Mouse (Mus musculus): Measurements from ENCODE around the gene Kctd17. TPM values are rescaled to one million over a fixed set of nuclear protein-coding genes. Genes with fewer than 3 reads are reported as not detected.

Gene Kctd17
- polyA plus RNA-seq, 1 experiment, result 52.9 TPM

DNA sequence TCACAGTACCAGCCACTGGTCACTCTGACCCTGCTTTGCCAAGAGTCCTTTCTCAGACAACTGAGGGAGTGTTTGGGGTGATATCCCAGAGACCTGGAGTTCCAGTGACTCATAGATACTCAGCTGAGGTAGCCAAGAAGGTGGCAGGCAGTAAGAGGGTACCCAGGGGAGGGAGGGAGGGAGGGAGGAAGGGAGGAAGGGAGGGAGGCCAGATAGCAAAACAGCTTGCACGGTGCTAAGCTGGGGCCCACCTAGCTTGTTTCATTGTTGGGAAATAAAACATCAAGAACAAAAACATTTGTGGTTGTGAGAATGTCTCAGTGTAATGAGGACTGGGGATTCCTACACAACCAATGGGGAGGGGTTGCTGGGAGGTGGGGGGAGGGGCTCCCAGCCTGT is 14.6 kb upstream of the Kctd17 start:
- TF ChIP-seq CTCF (IDR thresholded peaks at IDR 0.05; ENCODE audit: extremely low read depth, insufficient read length, insufficient replicate concordance, low read depth, low read length) (no peak), POLR2A (IDR thresholded peaks at IDR 0.05; ENCODE audit: low read depth, low read length) (no peak)
- WGBS, result 81% methylated on average over 1 of the region's 1 CpGs

DNA sequence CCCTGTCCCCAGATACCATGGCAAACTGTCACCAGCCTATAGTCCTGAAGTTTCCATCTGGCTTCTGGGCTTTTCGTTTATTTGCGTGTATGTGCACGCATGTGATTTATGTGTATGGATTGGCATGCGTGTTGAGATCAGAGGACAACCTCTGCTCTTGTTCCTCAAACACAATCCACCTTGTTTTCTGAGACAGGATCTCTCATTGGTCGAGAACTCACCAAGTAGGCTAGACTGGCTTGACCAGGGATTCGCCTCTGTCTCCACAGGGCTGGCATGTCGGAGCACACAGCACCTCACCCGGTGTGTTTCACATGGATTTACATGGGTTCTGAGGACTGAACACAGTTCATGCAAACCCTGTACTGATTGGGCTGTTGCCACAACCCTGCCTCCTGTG is 14.2 kb upstream of the Kctd17 start:
- 95% methylated on average over 8 of the region's 8 CpGs for WGBS
- H3K36me3 ChIP-seq (ENCODE audit: control insufficient read depth, insufficient read depth, low read length), result no peaks in the 10 kb centered on the region
- peaks cover 8% of the 10 kb centered on the region; the same call in 1 of the 2 replicates for H3K27me3 ChIP-seq (ENCODE audit: control insufficient read depth, insufficient read depth, low read length)
- no peak overlapping the region for H3K4me3 ChIP-seq (ENCODE audit: low read depth, low read length)
- H3K4me1 ChIP-seq (ENCODE audit: control insufficient read depth, insufficient read depth, insufficient read length, low read length), result peaks cover 21% of the 10 kb centered on the region
- TF ChIP-seq POLR2A (IDR thresholded peaks at IDR 0.05; ENCODE audit: low read depth, low read length), result no peak
- TF ChIP-seq CTCF (IDR thresholded peaks at IDR 0.05; ENCODE audit: extremely low read depth, insufficient read length, insufficient replicate concordance, low read depth, low read length), result no peak
- H3K27ac ChIP-seq (ENCODE audit: insufficient read depth, low read depth, low read length), result no peak overlapping the region

More for the DNA sequence above, 14.6 kb upstream of the Kctd17 start:
- H3K4me1 ChIP-seq (ENCODE audit: control insufficient read depth, insufficient read depth, insufficient read length, low read length), result peaks cover 25% of the 10 kb centered on the region
- no peak overlapping the region for H3K27ac ChIP-seq (ENCODE audit: insufficient read depth, low read depth, low read length)
- H3K4me3 ChIP-seq (ENCODE audit: low read depth, low read length), result no peak overlapping the region
- H3K27me3 ChIP-seq (ENCODE audit: control insufficient read depth, insufficient read depth, low read length), result peaks cover 4% of the 10 kb centered on the region; the same call in 1 of the 2 replicates
- no peaks in the 10 kb centered on the region for H3K36me3 ChIP-seq (ENCODE audit: control insufficient read depth, insufficient read depth, low read length)

DNA sequence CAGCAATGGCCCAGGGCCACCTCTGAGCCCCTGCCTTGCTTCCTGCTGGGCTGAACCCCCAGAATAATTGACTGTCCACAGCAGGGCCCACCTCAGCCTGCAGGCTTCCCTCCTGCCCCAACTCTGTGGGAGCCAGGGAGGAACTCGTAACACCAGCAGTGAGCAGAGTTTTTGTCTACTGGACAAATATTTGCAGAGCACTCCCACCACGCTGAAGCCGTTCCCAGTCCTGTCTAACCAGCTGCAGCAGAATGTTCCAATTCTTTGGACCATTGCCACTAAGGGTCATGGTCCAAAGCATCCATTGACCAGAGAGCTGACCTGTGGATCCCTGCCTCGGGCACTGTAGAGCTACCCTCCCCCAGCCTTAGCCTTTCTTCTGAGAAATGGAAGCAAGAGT is 11.4 kb upstream of the Kctd17 start:
- H3K36me3 ChIP-seq (ENCODE audit: control insufficient read depth, insufficient read depth, low read length), result no peaks in the 10 kb centered on the region
- WGBS, result 18% methylated on average over 4 of the region's 4 CpGs
- no peak overlapping the region for H3K4me3 ChIP-seq (ENCODE audit: low read depth, low read length)
- peaks cover 20% of the 10 kb centered on the region for H3K27me3 ChIP-seq (ENCODE audit: control insufficient read depth, insufficient read depth, low read length)
- H3K4me1 ChIP-seq (ENCODE audit: control insufficient read depth, insufficient read depth, insufficient read length, low read length), result peaks cover 9% of the 10 kb centered on the region; the same call in 1 of the 2 replicates
- H3K27ac ChIP-seq (ENCODE audit: insufficient read depth, low read depth, low read length), result no peak overlapping the region
- no peak for TF ChIP-seq POLR2A (IDR thresholded peaks at IDR 0.05; ENCODE audit: low read depth, low read length)
- no peak for TF ChIP-seq CTCF (IDR thresholded peaks at IDR 0.05; ENCODE audit: extremely low read depth, insufficient read length, insufficient replicate concordance, low read depth, low read length)

DNA sequence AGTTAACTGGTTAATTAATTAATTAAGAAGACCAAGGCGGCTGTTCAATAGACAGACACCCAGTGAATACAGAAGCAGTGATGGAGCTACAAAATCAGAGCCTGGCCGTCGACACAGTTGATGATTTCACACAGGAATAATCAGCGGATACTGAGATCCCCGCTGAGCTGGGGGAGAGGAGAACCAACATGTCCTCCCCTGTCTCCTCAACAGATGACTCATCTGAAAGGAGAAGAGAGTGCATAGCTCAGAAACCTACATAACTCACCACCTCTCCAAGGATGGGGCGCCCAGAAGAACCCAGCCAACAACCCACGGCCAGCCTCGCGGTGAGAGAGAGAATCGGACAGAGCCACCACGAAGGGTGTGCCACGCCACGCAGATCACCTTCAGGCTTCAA is 8.0 kb upstream of the Kctd17 start:
- H3K27ac ChIP-seq (ENCODE audit: insufficient read depth, low read depth, low read length), result no peak overlapping the region
- H3K27me3 ChIP-seq (ENCODE audit: control insufficient read depth, insufficient read depth, low read length), result peaks cover 26% of the 10 kb centered on the region
- H3K4me1 ChIP-seq (ENCODE audit: control insufficient read depth, insufficient read depth, insufficient read length, low read length), result peaks cover 3% of the 10 kb centered on the region; the same call in 1 of the 2 replicates
- no peaks in the 10 kb centered on the region for H3K36me3 ChIP-seq (ENCODE audit: control insufficient read depth, insufficient read depth, low read length)
- WGBS, result 85% methylated on average over 13 of the region's 13 CpGs
- TF ChIP-seq POLR2A (IDR thresholded peaks at IDR 0.05; ENCODE audit: low read depth, low read length), result no peak
- no peak for TF ChIP-seq CTCF (IDR thresholded peaks at IDR 0.05; ENCODE audit: extremely low read depth, insufficient read length, insufficient replicate concordance, low read depth, low read length)
- H3K4me3 ChIP-seq (ENCODE audit: low read depth, low read length), result no peak overlapping the region

DNA sequence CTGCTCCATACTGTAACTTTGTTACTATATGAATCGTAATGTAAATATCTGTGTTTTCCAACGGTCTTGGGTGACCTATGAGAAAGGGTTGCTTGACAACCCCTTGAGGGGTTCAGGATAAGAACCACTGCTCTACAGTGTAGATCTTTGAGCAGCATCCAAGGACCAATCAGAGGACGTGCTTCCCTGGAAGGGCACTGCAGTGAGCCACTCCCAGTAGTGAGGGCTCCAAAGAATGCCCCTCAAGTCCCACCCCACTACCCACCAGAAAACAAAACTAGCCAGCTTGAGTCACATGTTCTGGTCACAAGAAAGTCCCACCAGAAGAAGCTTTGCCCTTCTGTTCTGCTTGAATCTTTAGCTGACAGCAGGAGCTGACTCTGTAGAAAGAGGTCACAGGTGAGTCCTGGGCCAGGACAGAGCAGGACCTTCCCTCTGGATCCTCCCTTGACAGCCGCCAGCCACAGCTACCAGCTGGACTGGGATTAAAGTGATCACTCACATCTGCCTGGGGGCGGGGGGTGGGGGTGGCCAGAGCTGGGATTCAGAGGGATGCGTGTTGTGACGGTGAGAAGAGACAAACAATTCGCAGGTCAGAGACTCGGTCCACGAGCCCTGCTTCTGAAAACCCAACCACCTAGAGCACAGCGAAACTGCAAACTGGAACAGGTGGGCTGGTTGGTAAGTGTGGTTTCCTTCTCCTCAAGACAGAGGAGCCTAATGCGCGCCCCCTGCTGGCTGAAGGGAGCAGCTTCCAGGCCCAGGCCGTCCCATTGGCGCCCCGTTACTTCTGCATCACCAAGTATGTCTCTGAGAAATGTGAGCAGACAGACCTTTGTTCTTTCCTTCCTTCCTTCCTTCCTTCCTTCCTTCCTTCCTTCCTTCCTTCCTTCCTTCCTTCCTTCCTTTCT is 6.1 kb upstream of the Kctd17 start:
- H3K36me3 ChIP-seq (ENCODE audit: control insufficient read depth, insufficient read depth, low read length), result no peaks in the 10 kb centered on the region
- peaks cover 3% of the 10 kb centered on the region; the same call in 1 of the 2 replicates for H3K4me1 ChIP-seq (ENCODE audit: control insufficient read depth, insufficient read depth, insufficient read length, low read length)
- no peak for TF ChIP-seq POLR2A (IDR thresholded peaks at IDR 0.05; ENCODE audit: low read depth, low read length)
- peak; percentile 87 for TF ChIP-seq CTCF (IDR thresholded peaks at IDR 0.05; ENCODE audit: extremely low read depth, insufficient read length, insufficient replicate concordance, low read depth, low read length)
- peaks cover 23% of the 10 kb centered on the region for H3K27me3 ChIP-seq (ENCODE audit: control insufficient read depth, insufficient read depth, low read length)
- H3K4me3 ChIP-seq (ENCODE audit: low read depth, low read length), result no peak overlapping the region
- WGBS, result 16% methylated on average over 16 of the region's 16 CpGs
- H3K27ac ChIP-seq (ENCODE audit: insufficient read depth, low read depth, low read length), result no peak overlapping the region

DNA sequence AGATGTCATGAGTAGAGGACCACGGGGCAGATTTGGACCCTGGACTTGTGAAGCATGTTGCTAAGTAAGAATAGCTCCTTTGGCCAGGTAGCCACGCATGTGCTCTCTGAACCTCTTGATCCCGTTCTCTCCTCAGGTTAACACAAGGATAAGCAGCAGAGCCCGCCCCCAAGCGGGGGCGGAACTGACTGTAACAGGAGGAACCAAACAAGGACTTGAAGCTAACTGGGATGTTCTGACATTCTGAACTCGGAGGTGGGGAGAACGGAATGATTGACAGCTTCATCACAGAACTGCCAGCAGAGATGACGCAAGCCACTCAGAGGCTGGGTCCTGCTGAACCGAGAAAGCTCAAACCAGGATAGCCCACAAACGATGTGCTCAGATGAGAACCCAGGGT is 3.9 kb upstream of the Kctd17 start:
- Histone ChIP-seq H3K27me3 (ENCODE audit: control insufficient read depth, insufficient read depth, low read length) (peaks cover 29% of the 10 kb centered on the region), H3K4me1 (ENCODE audit: control insufficient read depth, insufficient read depth, insufficient read length, low read length) (peaks cover 3% of the 10 kb centered on the region), H3K27ac (ENCODE audit: insufficient read depth, low read depth, low read length) (no peak overlapping the region), H3K36me3 (ENCODE audit: control insufficient read depth, insufficient read depth, low read length) (no peaks in the 10 kb centered on the region), H3K4me3 (ENCODE audit: low read depth, low read length) (no peak overlapping the region)
- no peak for TF ChIP-seq CTCF (IDR thresholded peaks at IDR 0.05; ENCODE audit: extremely low read depth, insufficient read length, insufficient replicate concordance, low read depth, low read length)
- TF ChIP-seq POLR2A (IDR thresholded peaks at IDR 0.05; ENCODE audit: low read depth, low read length), result no peak
- WGBS, result 18% methylated on average over 11 of the region's 11 CpGs

DNA sequence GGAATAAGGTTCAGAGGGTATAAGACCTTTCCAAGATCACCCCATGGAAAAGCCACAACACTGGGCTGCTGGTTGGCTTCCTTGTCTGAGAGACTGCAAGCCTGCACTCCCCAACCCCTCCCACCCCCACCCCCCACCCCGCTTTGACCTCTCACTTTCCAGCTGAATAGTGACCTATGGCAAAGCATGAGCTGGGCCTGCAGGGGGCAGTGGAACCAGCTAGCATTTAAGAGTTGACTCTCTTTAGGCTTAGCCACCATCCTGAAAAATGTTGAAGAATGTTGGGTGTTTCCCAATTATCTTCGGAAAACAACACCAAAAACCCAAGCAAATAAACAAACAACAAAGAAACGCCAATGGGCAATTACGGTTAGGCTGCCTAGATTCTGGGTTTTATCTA is 3.1 kb upstream of the Kctd17 start:
- 63% methylated on average over 4 of the region's 4 CpGs for WGBS
- H3K4me1 ChIP-seq (ENCODE audit: control insufficient read depth, insufficient read depth, insufficient read length, low read length), result peaks cover 3% of the 10 kb centered on the region
- H3K27me3 ChIP-seq (ENCODE audit: control insufficient read depth, insufficient read depth, low read length), result peaks cover 30% of the 10 kb centered on the region

More for the DNA sequence above, 3.1 kb upstream of the Kctd17 start:
- no peak overlapping the region for H3K4me3 ChIP-seq (ENCODE audit: low read depth, low read length)
- no peak overlapping the region for H3K27ac ChIP-seq (ENCODE audit: insufficient read depth, low read depth, low read length)
- TF ChIP-seq CTCF (IDR thresholded peaks at IDR 0.05; ENCODE audit: extremely low read depth, insufficient read length, insufficient replicate concordance, low read depth, low read length) (no peak), POLR2A (IDR thresholded peaks at IDR 0.05; ENCODE audit: low read depth, low read length) (no peak)
- H3K36me3 ChIP-seq (ENCODE audit: control insufficient read depth, insufficient read depth, low read length), result no peaks in the 10 kb centered on the region

All from small intestine, adult 2 months (tissue).